Mouse (Mus musculus) kidney, adult 8-10 months (tissue): ENCODE results near the gene 2310030G06Rik.
A peak's percentile ranks its signal among the peaks of the same experiment; 100 is the strongest.

Source experiments
- DNase-seq, 2 experiments: peaks; one replicate each; pipeline ENCODE4 v3.0.0; 2022

The 2310030G06Rik gene

GRCm38 (mm10) chr9:50742261-50742660 is 4.1 kb downstream of the 2310030G06Rik start:
- no peak for DNase-seq

- no peak for DNase-seq
These were observed 5.2 kb downstream of the 2310030G06Rik start for GRCm38 (mm10) chr9:50740867-50741784.

GRCm38 (mm10) chr9:50738914-50739870 is 7.1 kb downstream of the 2310030G06Rik start, which contains the start of gene Dixdc1:
Gene Dixdc1, minus strand, starts transcription at chr9:50739517.
- peak; percentile 96 to 97 for DNase-seq

- DNase-seq: peak; percentile 48 to 70
These were observed 11.3 kb downstream of the 2310030G06Rik start for GRCm38 (mm10) chr9:50734989-50735388.

- no peak for DNase-seq
These were observed 13.8 kb downstream of the 2310030G06Rik start for GRCm38 (mm10) chr9:50732560-50732959.

- no peak for DNase-seq
These were observed 16.7 kb downstream of the 2310030G06Rik start for GRCm38 (mm10) chr9:50729600-50729999.

- peak; percentile 39 to 40 for DNase-seq
These were observed 18.2 kb downstream of the 2310030G06Rik start for GRCm38 (mm10) chr9:50727925-50728651.

GRCm38 (mm10) chr9:50727171-50727924 is 19.0 kb downstream of the 2310030G06Rik start:
- DNase-seq: no peak

- DNase-seq: no peak
These were observed 20.3 kb downstream of the 2310030G06Rik start for GRCm38 (mm10) chr9:50725921-50726590.

GRCm38 (mm10) chr9:50724661-50725330 is 21.5 kb downstream of the 2310030G06Rik start:
- no peak for DNase-seq

GRCm38 (mm10) chr9:50724147-50724546 is 22.2 kb downstream of the 2310030G06Rik start:
- no peak for DNase-seq

GRCm38 (mm10) chr9:50723406-50723805 is 22.9 kb downstream of the 2310030G06Rik start:
- DNase-seq: peak in 1 of 2 experiments; percentile 50

- no peak for DNase-seq
These were observed 23.9 kb downstream of the 2310030G06Rik start for GRCm38 (mm10) chr9:50722451-50722911.

- DNase-seq: no peak
These were observed 25.3 kb downstream of the 2310030G06Rik start for GRCm38 (mm10) chr9:50721061-50721460.

GRCm38 (mm10) chr9:50718878-50719277 is 27.5 kb downstream of the 2310030G06Rik start:
- no peak for DNase-seq

- no peak for DNase-seq
These were observed 32.1 kb downstream of the 2310030G06Rik start for GRCm38 (mm10) chr9:50714188-50714587.

GRCm38 (mm10) chr9:50711337-50711736 is 35.0 kb downstream of the 2310030G06Rik start:
- no peak for DNase-seq

GRCm38 (mm10) chr9:50709108-50709507 is 37.2 kb downstream of the 2310030G06Rik start:
- DNase-seq: peak in 1 of 2 experiments; percentile 43

GRCm38 (mm10) chr9:50704907-50705306 is 41.4 kb downstream of the 2310030G06Rik start:
- DNase-seq: no peak
